Mouse (Mus musculus) liver, postnatal 0 days (tissue): Measurements from ENCODE around the gene Uvssa.

Source experiments
- CTCF ChIP-seq: sonication (generic); IDR thresholded peaks from 2 replicates; pipeline ENCODE4 v1.5.1; 2016; ENCODE audit warnings: antibody characterized with exemption, low read depth
- EP300 ChIP-seq: IDR thresholded peaks from 2 replicates; pipeline ENCODE4 v1.6.1; 2016; ENCODE audit warnings: antibody characterized with exemption, low read depth, mild to moderate bottlenecking

DNA sequence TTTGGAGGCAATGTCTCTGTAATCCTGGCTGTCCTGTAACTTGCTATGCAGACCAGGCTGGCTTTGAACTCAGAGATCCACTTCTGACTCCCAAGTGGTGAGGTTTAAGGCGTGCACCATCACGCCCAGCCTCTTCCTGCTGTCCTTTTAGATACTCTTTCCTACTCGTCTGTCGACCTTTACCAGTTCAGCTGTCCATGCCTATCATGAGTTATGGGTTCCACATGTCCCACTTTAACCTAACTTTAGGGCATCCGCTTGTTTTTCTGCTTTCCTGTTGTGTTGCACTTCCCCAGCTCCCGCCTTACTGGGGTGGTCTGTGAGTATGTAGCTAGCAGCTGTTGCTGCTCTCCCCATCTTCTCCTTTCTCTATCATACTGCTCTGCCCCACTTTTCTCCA, 37.2 kb upstream of the Uvssa start:
- TF ChIP-seq CTCF = no peak
- no peak for TF ChIP-seq EP300
